Mouse (Mus musculus) kidney, postnatal 14 days (tissue): ENCODE results near the gene Timp4.
A peak's percentile ranks its signal among the peaks of the same experiment; 100 is the strongest.
"Not testable (repeated sequence)": the region's sequence is repeated elsewhere in the genome, so short reads cannot be mapped to it uniquely, and the experiment has no call there.

Experiments
- DNase-seq: peaks from one replicate; pipeline ENCODE4 v3.0.0; 2022; ENCODE audit warnings: mixed read lengths

The Timp4 gene

DNA sequence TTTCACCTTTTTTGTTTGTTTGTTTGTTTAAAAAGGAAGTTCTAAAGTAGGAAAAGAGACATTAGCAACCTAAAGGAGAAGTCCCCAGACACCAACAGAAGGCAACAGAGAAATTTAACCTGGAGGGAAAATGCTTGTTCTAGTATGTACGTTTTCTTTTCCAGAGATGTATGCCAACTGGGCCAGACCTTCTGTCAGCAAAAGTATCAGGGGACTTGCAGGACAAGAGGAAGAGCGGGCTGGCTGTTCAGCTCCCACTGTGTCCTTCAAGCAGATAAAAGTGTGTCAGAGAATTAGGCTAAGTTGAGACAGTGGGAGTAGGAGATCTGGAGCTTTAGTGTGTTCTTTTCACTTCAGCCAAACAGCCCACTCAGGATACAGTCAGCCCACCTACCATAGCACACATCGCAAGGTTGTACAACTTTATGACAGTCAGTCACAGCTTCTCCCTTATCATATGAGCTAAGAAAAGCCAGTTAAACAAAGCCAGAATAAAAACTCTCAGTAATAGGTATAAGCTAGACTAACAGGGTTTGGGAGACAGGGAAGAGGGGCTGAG, 6.4 kb downstream of the Timp4 start:
- no peak for DNase-seq

DNA sequence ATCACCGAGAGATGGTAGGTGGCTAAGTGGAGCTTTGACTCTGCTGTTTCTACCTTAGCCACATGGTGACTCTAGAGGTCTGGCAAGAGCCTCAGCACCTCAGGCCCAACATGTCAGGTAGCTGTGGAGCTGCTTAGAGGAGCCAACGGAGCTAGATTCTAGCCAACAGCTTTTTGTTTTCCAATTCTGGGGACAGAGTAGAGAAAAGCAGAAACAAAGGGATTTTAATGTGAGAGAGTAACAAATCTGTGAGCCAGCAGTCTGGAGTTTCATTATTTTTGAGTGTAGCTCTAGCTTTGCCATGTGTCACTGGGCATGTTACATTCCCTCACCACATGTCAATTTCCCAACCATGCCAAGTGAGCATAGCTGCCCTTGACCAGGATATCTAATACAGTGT, 7.8 kb downstream of the Timp4 start:
- DNase-seq: no peak

DNA sequence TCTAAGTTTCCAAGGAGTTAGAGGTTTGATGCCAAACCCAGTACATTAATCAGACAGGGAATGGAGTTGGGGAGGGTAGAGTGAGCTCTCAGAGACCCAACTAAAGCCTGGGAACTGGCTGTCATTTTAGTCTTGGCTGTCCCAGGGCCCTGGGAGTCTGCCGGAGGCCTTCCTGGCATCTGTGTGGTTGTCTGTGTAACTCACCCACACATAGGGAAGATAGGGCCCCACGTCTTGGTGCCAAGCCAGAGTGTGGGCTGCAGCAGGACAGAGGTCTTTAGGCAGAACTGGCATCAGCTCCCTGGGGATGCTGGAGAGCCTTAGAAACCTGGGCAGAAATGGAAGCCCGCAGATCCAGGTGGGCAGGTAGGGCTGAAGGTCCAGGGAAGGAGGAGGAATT, 10.1 kb downstream of the Timp4 start:
- DNase-seq: no peak

- DNase-seq: no peak
Observed at GRCm38 (mm10) chr6:115241131-115241699, 10.8 kb downstream of the Timp4 start.

DNA sequence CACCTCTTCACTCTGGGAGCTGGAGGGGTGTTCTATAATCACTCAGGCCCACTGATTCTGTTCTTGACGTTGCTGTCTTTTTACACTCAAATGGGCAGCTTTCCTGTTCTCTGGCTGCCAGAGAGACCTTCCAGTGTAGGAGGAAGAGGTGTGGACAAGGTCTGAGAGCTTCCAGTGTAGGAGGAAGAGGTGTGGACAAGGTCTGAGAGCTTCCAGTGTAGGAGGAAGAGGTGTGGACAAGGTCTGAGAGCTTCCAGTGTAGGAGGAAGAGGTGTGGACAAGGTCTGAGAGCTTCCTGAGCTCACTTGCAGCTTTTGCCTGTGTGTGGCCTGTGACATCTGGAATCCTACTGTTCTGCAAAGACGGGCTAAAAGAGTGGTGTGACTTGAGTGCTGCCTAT, 11.6 kb downstream of the Timp4 start:
- not testable (repeated sequence) for DNase-seq

DNA sequence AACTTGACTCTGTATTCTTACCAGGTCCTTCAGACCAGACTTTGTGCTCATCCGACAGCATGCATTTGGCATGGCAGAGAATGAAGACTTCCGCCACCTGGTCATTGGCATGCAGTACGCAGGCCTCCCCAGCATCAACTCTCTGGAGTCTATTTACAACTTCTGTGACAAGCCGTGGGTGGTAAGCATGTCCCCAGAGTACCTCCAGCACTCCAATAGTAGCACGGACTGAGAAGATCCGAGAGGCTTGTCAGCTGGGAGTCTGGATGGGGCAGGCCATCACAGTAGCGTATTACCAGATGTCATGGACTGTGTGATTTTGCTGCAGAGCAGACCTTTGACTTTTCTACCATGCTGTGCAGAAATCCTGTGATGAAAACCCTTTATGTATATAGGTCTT, 12.7 kb downstream of the Timp4 start:
- DNase-seq: no peak

GRCm38 (mm10) chr6:115238031-115239027, 13.7 kb downstream of the Timp4 start:
- DNase-seq: no peak

- no peak for DNase-seq
Observed at GRCm38 (mm10) chr6:115232562-115232961, 19.4 kb downstream of the Timp4 start.

DNA sequence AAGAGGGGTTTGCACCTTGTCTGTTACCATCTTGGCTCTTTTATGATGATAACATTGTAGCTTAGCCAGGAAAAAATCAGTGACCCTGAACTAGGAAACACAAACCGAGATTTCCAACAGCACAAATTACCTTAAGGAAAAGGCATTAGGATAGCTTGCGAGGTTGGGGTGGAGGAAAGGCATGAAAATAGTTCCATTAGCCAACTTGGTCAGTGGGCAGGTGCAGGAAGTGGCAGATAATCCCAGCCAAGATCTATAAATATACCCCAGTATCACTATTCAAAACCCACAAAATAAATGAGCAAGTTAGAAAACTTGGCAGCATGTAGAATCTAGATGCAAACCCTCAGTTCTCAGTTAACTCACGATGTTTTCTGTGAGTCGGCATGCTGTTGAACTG, 20.2 kb downstream of the Timp4 start:
- no peak for DNase-seq

GRCm38 (mm10) chr6:115230557-115230956, 21.4 kb downstream of the Timp4 start:
- no peak for DNase-seq

DNA sequence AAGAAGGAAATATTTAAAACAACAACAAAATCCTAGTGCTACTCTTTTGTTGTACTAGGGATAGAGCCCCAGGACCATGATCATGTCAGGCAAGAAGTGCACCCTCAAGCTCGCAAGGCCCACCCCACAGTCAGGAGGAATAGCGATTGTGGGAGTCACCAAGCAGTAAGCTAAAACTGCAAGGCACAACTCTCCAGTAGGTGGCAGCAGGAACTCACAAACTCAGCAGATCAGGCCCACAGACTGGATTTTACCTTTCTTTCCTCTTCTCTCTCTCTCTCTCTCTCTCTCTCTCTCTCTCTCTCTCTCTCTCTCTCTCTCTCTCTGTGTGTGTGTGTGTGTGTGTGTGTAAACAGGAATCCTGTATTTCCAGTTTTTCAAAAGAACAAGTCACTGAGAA, 24.5 kb downstream of the Timp4 start:
- DNase-seq: peak; percentile 83

DNA sequence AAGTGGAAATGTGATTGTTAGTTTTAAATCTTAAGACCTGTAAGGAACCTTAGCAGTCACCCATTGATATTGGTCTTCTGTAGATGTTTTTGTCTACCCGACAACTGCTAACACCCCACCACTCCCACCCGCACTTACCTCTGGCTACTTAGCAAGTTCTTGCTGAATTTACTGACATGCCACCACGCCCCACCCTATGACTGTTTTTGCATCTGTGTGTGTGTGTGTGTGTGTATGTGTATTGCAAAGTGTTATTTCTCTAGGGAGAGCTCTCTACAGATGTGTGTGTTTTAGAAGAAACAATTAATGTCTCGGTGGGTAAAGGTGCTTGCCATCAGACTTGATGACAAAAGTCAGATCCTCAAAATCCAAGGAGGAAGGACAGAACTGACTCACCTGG, 25.0 kb downstream of the Timp4 start, which contains the start of gene Gm17482:
Gene Gm17482 (plus strand): TSS at position 301 of the 400 bp plus-strand sequence.
- DNase-seq: no peak

DNA sequence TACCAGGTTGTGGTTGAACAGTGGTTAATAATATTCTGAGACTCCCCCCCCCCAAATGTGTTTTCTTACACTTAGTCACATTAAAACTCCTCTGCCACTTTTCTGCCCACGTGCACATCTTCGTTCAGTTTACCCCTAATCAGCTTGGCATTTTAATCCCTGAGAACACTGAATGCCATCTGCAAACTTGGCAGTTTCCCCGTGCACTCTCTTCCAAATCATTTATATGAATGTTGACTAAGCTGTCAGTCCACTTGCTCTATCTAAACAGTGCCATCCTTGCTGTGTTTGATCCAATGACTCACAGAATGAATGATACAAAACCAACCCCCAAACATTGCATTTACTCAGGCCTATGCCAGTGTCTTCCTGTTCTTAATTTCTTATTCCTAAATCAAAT, 26.5 kb downstream of the Timp4 start:
- DNase-seq: no peak

DNA sequence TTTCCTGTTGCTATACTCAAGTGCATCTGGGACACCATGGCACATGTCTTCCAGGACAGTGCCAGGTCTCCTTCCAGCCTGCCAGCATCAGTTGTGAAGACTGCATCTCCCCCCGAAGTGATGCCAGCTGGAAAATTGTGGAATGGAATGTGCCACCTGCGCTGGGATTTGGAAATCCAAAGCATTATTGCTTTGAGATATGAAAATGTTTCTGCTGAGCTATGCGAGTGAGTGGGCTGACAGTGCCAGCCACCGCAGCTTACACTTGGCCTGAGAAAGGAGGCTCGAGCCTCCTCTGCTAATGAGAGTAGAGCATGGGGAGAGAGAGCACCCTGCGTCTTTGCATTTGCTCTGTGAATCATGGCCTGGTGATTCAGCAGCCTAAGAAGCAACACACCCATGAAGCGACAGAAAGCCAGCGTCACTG, 30.8 kb downstream of the Timp4 start:
- no peak for DNase-seq

DNA sequence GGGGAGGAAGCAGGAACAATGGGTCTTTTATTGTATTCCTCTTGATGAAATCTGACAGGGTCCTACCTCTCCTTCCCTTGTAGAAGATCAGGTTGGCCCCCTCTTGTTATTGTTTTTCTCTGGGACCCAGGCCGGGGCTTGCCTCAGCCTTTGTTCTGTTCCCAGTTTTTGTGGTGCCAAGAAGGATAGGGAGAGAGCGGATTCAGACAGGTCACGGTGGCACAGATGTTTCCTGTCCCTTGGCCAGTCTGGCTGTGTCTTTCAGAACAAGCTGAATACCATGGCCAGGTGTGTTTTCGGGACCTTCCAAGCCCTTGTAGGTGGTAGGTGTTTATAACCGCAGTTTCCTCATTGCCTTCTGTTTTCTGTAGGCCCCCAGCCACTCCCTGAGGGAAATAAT, 38.9 kb downstream of the Timp4 start:
- DNase-seq: peak; percentile 36

- no peak for DNase-seq
Observed at GRCm38 (mm10) chr6:115212132-115212903, 39.7 kb downstream of the Timp4 start.

GRCm38 (mm10) chr6:115210820-115211219, 41.2 kb downstream of the Timp4 start:
- DNase-seq: no peak

GRCm38 (mm10) chr6:115210187-115210586, 41.8 kb downstream of the Timp4 start:
- no peak for DNase-seq

DNA sequence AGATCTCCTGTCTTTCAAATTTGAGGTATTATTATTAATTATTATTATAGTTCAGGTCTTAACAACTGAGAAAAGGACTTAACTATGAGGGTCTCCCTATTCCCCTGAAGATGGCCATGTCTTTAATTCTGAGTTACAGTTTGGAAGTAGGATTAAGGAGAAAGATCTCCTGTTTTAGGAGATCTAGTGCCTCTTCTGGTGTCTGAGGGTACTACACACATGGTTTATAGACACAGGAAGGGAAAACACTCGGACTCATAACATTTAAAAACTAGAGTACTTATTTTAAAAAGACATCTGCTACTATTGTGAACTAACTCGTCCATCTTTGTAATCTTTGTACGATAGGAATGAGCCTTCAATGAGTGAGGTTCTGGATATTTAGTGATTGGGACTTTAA, 49.0 kb downstream of the Timp4 start:
- DNase-seq: no peak

- no peak for DNase-seq
Observed at GRCm38 (mm10) chr6:115200753-115201152, 51.3 kb downstream of the Timp4 start.
